Mouse (Mus musculus) cerebellum, adult 2 months (tissue): ENCODE measurements around the gene Siva1.

ENCODE experiments used
- CTCF ChIP-seq: fragments of 200-500 bp; IDR thresholded peaks from 2 replicates; pipeline ENCODE4 v1.5.1; 2011; ENCODE audit warnings: low read depth, mild to moderate bottlenecking, control low read depth, low read length, moderate library complexity, borderline replicate concordance; ENCODE audit not compliant: insufficient read depth
- POLR2A ChIP-seq: fragments of 200-500 bp; IDR thresholded peaks from 2 replicates; pipeline ENCODE4 v1.6.1; 2011; ENCODE audit warnings: low read length, control low read depth, borderline replicate concordance; ENCODE audit not compliant: insufficient read depth

- TF ChIP-seq POLR2A (no peak), CTCF (no peak)
Observed at GRCm38 (mm10) chr12:112658619-112659018, 14.1 kb downstream of the Siva1 start.
